Mouse (Mus musculus) lung, postnatal 0 days (tissue): ENCODE measurements around the gene Trpv6. TPM values are rescaled to one million over a fixed set of nuclear protein-coding genes. Genes with fewer than 3 reads are reported as not detected.

Source experiments
- ATAC-seq: fragments of 200-750 bp; cut with Nextera tagmentation; 2 replicates; pipeline ENCODE4 v1.8.0; 2017; ENCODE audit warnings: moderate library complexity
- DNase-seq: peaks from one replicate; pipeline ENCODE4 v3.0.0-alpha.2; 2016; ENCODE audit warnings: low spot score
- H3K27ac ChIP-seq: fragments of 300-500 bp; sonication (generic); 2 replicates; pipeline ENCODE4 v1.5.1; 2014; ENCODE audit warnings: antibody characterized with exemption, mild to moderate bottlenecking, low read length, mixed read lengths
- H3K27me3 ChIP-seq: fragments of 300-500 bp; sonication (generic); replicated peaks from 2 replicates; pipeline ENCODE4 v1.6.1; 2014; ENCODE audit warnings: low read length, mixed read lengths; ENCODE audit not compliant: insufficient read depth
- H3K36me3 ChIP-seq: fragments of 300-500 bp; sonication (generic); 2 replicates; pipeline ENCODE4 v1.6.1; 2014; ENCODE audit warnings: low read length, mixed read lengths; ENCODE audit not compliant: insufficient read depth
- H3K4me1 ChIP-seq: fragments of 300-500 bp; sonication (generic); 2 replicates; pipeline ENCODE4 v1.6.1; 2014; ENCODE audit warnings: antibody characterized with exemption, low read depth, low read length, mixed read lengths; ENCODE audit not compliant: insufficient read depth
- H3K4me2 ChIP-seq: fragments of 300-500 bp; sonication (generic); replicated peaks from 2 replicates; pipeline ENCODE4 v1.6.1; 2014; ENCODE audit warnings: low read depth, mild to moderate bottlenecking, low read length, moderate library complexity, mixed read lengths
- H3K4me3 ChIP-seq: fragments of 300-500 bp; sonication (generic); 2 replicates; pipeline ENCODE4 v1.5.1; 2014; ENCODE audit warnings: low read depth, low read length
- H3K9ac ChIP-seq: fragments of 300-500 bp; sonication (generic); replicated peaks from 2 replicates; pipeline ENCODE4 v1.6.1; 2014; ENCODE audit warnings: low read depth, mild to moderate bottlenecking
- H3K9me3 ChIP-seq: fragments of 300-500 bp; sonication (generic); 2 replicates; pipeline ENCODE4 v1.6.1; 2016; ENCODE audit warnings: low read length, mixed read lengths
- CTCF ChIP-seq: IDR thresholded peaks from 2 replicates; pipeline ENCODE4 v1.5.1; 2016; ENCODE audit warnings: antibody characterized with exemption, mild to moderate bottlenecking
- EP300 ChIP-seq: IDR thresholded peaks from 2 replicates; pipeline ENCODE4 v1.6.1; 2016; ENCODE audit warnings: antibody characterized with exemption, mild to moderate bottlenecking, control low read depth
- WGBS: fragments of 180-500 bp; shearing (Covaris S2); extraction: QIAGEN DNeasy Blood & Tissue Kit; methylation state at CpG from one replicate; pipeline ENCODE4 v1.1.7; 2014; 5-methylcytosine and 5-hydroxymethylcytosine counted together
- polyA plus RNA-seq: library from polyadenylated mRNA; unstranded; fragments of >200 nt; fragmentation: Nextera tagmentation; extraction: Ambion mirVana; gene quantifications from 2 replicates; pipeline ENCODE4 v1.2.1, GENCODE M21; 2015

Trpv6 gene
- polyA plus RNA-seq: 12.4 and 17.8 TPM in 2 replicates

GRCm38 (mm10) chr6:41636178-41636577, at the start of gene Trpv6:
Trpv6 (minus strand) TSS chr6:41636405.
- peak; percentile 60 for ATAC-seq
- no peak for TF ChIP-seq CTCF
- no peak for TF ChIP-seq EP300
- Histone ChIP-seq H3K36me3 (no peaks in the 10 kb centered on the region), H3K4me1 (no peaks in the 10 kb centered on the region), H3K9me3 (no peaks in the 10 kb centered on the region), H3K4me2 (peak within 1 kb of the TSS; percentile 44), H3K27ac (no peak within 1 kb of the TSS), H3K9ac (0 out of 2 replicates have a peak within 1 kb of the TSS, but pooled peaks have one; percentile 12), H3K27me3 (no peaks in the 10 kb centered on the region), H3K4me3 (peak within 1 kb of the TSS; percentile 28)
- 22% methylated on average over 5 of the region's 5 CpGs for WGBS
- peak; percentile 61 for DNase-seq

GRCm38 (mm10) chr6:41685596-41685995, 49.4 kb upstream of the Trpv6 start:
- 78% methylated on average over 3 of the region's 3 CpGs for WGBS
- no peak for ATAC-seq
- Histone ChIP-seq H3K27ac (no peak overlapping the region), H3K4me1 (no peaks in the 10 kb centered on the region), H3K9ac (no peak overlapping the region), H3K27me3 (no peaks in the 10 kb centered on the region), H3K9me3 (no peaks in the 10 kb centered on the region), H3K36me3 (no peaks in the 10 kb centered on the region), H3K4me3 (no peak overlapping the region), H3K4me2 (no peak overlapping the region)
- no peak for DNase-seq
- TF ChIP-seq CTCF (no peak), EP300 (no peak)

GRCm38 (mm10) chr6:41684911-41685310, 48.7 kb upstream of the Trpv6 start:
- Histone ChIP-seq H3K27me3 (no peaks in the 10 kb centered on the region), H3K4me2 (no peak overlapping the region), H3K9me3 (no peaks in the 10 kb centered on the region), H3K36me3 (no peaks in the 10 kb centered on the region), H3K4me1 (no peaks in the 10 kb centered on the region), H3K4me3 (no peak overlapping the region), H3K9ac (no peak overlapping the region), H3K27ac (no peak overlapping the region)
- ATAC-seq (no peak), DNase-seq (no peak)
- TF ChIP-seq EP300: no peak
- no peak for TF ChIP-seq CTCF
- 49% methylated on average over 5 of the region's 5 CpGs for WGBS

- ATAC-seq (no peak), DNase-seq (no peak)
- H3K4me3 ChIP-seq: no peak within 1 kb of the TSS
- no peak for TF ChIP-seq EP300
- no peak for TF ChIP-seq CTCF
- no peak within 1 kb of the TSS for H3K9ac ChIP-seq
- H3K4me2 ChIP-seq: no peak within 1 kb of the TSS
- no peaks in the 10 kb centered on the region for H3K27me3 ChIP-seq
- no peaks in the 10 kb centered on the region for H3K4me1 ChIP-seq
- no peaks in the 10 kb centered on the region for H3K9me3 ChIP-seq
- no peak within 1 kb of the TSS for H3K27ac ChIP-seq
- H3K36me3 ChIP-seq: no peaks in the 10 kb centered on the region
- 86% methylated on average over 2 of the region's 2 CpGs for WGBS
Measured at GRCm38 (mm10) chr6:41684131-41684530, 47.9 kb upstream of the Trpv6 start, which contains the start of gene Llcfc1. Llcfc1 (plus strand) TSS chr6:41684431.

GRCm38 (mm10) chr6:41681656-41682055, 45.5 kb upstream of the Trpv6 start:
- Histone ChIP-seq H3K27me3 (no peaks in the 10 kb centered on the region), H3K4me1 (no peaks in the 10 kb centered on the region), H3K27ac (no peak overlapping the region), H3K9me3 (no peaks in the 10 kb centered on the region), H3K4me2 (no peak overlapping the region), H3K4me3 (no peak overlapping the region), H3K9ac (no peak overlapping the region), H3K36me3 (no peaks in the 10 kb centered on the region)
- 69% methylated on average over 5 of the region's 5 CpGs for WGBS
- DNase-seq: no peak
- no peak for ATAC-seq
- no peak for TF ChIP-seq EP300

GRCm38 (mm10) chr6:41680669-41681068, 44.5 kb upstream of the Trpv6 start, which contains the start of gene Trpv5:
Trpv5 (minus strand) TSS chr6:41680769.
- Histone ChIP-seq H3K4me1 (no peaks in the 10 kb centered on the region), H3K9ac (no peak within 1 kb of the TSS), H3K4me2 (no peak within 1 kb of the TSS), H3K36me3 (no peaks in the 10 kb centered on the region), H3K27me3 (no peaks in the 10 kb centered on the region), H3K9me3 (no peaks in the 10 kb centered on the region), H3K4me3 (no peak within 1 kb of the TSS), H3K27ac (no peak within 1 kb of the TSS)
- ATAC-seq (no peak), DNase-seq (no peak)
- TF ChIP-seq EP300 (no peak), CTCF (no peak)
- 56% methylated on average over 1 of the region's 1 CpGs for WGBS

- no peak for DNase-seq
- Histone ChIP-seq H3K4me1 (no peaks in the 10 kb centered on the region), H3K9me3 (no peaks in the 10 kb centered on the region), H3K27me3 (no peaks in the 10 kb centered on the region), H3K4me2 (no peak overlapping the region), H3K9ac (no peak overlapping the region), H3K4me3 (no peak overlapping the region), H3K36me3 (no peaks in the 10 kb centered on the region), H3K27ac (no peak overlapping the region)
- ATAC-seq: no peak
- whole genome bisulfite sequencing: 89% methylated on average over 2 of the region's 2 CpGs
- TF ChIP-seq CTCF (no peak), EP300 (no peak)
Measured at GRCm38 (mm10) chr6:41676530-41676929, 40.3 kb upstream of the Trpv6 start.
